Mouse (Mus musculus): ENCODE measurements at regions not wholly inside any gene's neighbourhood (a gene's known extent, or its start where the extent isn't known, plus 50 kb on each side); places are given as distances from the start of the nearest gene placed in this dataset.

DNA sequence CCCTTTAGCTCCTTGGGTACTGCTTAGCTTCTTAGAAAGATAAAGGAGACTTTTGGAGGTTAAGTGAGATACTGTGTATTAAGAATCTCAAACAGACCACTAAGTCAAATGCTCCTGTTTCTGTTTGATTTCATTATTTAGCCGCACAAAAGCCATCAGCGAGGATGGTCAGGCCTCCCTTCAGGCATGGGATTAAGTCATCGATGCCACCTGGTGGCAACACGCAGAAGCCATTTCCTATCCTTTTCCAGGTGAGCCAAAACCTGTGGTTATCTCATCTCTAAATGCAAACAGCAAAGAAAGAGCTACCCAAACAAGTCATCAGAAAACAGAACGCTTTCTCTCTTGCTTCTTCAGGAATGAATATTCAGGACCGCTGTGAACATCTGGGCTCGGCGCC is 846.3 kb upstream of the Tmem132c start:
- H3K9me3 ChIP-seq (replicated peaks), result peaks cover 28% of the 10 kb centered on the region
- TF ChIP-seq POLR2AphosphoS5 (IDR thresholded peaks at IDR 0.05; ENCODE audit: insufficient replicate concordance, low read depth, low read length) (no peak), TAL1 (conservative IDR thresholded peaks at IDR 0.05; ENCODE audit: low read depth, low read length) (no peak), GATA1 (IDR thresholded peaks at IDR 0.05; ENCODE audit: borderline replicate concordance, low read length) (no peak), GATA2 (IDR thresholded peaks at IDR 0.05; ENCODE audit: borderline replicate concordance, low read depth, low read length) (no peak), CTCF (IDR thresholded peaks at IDR 0.05; ENCODE audit: low read depth, low read length) (no peak)
- H3K4me3 ChIP-seq (ENCODE audit: low read depth, low read length), result no peak overlapping the region
- no peaks in the 10 kb centered on the region for H3K36me3 ChIP-seq (replicated peaks)
- no peaks in the 10 kb centered on the region for H3K27me3 ChIP-seq (ENCODE audit: insufficient read depth, low read length)
- DNase-seq (ENCODE audit: low spot score) (no peak), ATAC-seq (ENCODE audit: extremely low read depth, insufficient number of reproducible peaks, low FRiP score, poor library complexity, severe bottlenecking) (no peak)
- no peaks in the 10 kb centered on the region for H3K4me1 ChIP-seq (ENCODE audit: insufficient read depth, low read depth, low read length)

DNA sequence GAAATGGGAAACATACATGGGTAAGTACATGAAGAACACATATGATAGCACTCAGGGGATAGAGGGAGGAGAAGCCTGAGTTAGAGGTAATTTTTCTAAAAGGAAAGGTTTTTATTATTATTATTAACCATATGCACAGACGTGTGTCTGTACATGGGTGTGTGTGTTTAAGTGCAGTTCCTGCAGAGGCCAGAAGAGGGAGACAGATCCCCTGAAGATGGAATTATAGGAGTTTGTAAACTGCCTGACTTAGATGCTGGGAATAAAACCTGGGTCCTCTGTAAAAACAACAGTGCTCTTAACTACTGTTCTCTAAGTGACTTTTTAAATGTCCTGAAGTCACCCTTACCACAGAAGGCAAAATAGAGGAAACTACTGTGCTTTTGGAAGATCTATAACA is 809.9 kb upstream of the Tmem132c start:
- H3K9me3 ChIP-seq (replicated peaks), result peaks cover 23% of the 10 kb centered on the region

DNA sequence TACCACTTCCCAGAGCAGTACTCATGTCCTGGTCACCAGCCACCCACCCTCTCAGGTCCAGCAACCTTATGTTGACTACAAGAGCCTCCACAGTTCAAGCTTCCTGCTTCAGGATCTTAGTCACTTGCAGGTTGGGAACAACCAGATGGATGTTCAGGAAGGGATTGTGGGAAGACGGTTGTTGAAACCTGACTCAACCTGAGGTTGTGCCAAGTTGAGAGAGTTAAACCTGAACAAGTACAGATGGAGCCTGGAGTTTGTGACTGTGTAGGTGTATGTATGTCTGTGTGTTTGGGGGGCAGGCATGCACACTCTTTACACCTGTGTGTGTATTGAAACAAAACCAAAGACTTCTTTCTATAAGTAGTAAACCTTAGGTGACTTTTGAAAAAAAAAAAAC is 802.9 kb upstream of the Tmem132c start:
- H3K4me1 ChIP-seq (ENCODE audit: insufficient read depth, low read depth, low read length), result no peaks in the 10 kb centered on the region
- ATAC-seq (ENCODE audit: extremely low read depth, insufficient number of reproducible peaks, low FRiP score, poor library complexity, severe bottlenecking) (no peak), DNase-seq (ENCODE audit: low spot score) (no peak)
- no peaks in the 10 kb centered on the region for H3K36me3 ChIP-seq (replicated peaks)
- H3K4me3 ChIP-seq (ENCODE audit: low read depth, low read length), result no peak overlapping the region
- peaks cover 32% of the 10 kb centered on the region for H3K9me3 ChIP-seq (replicated peaks)
- TF ChIP-seq GATA1 (IDR thresholded peaks at IDR 0.05; ENCODE audit: borderline replicate concordance, low read length) (no peak), GATA2 (IDR thresholded peaks at IDR 0.05; ENCODE audit: borderline replicate concordance, low read depth, low read length) (no peak), TAL1 (conservative IDR thresholded peaks at IDR 0.05; ENCODE audit: low read depth, low read length) (no peak), CTCF (IDR thresholded peaks at IDR 0.05; ENCODE audit: low read depth, low read length) (no peak)
- H3K27me3 ChIP-seq (ENCODE audit: insufficient read depth, low read length), result no peaks in the 10 kb centered on the region

More for the DNA sequence above, 809.9 kb upstream of the Tmem132c start:
- H3K36me3 ChIP-seq (replicated peaks), result no peaks in the 10 kb centered on the region
- H3K27me3 ChIP-seq (ENCODE audit: insufficient read depth, low read length), result no peaks in the 10 kb centered on the region
- DNase-seq (ENCODE audit: low spot score), result no peak
- TF ChIP-seq GATA2 (IDR thresholded peaks at IDR 0.05; ENCODE audit: borderline replicate concordance, low read depth, low read length), result no peak
- TF ChIP-seq POLR2AphosphoS5 (IDR thresholded peaks at IDR 0.05; ENCODE audit: insufficient replicate concordance, low read depth, low read length), result no peak
- no peak for TF ChIP-seq TAL1 (conservative IDR thresholded peaks at IDR 0.05; ENCODE audit: low read depth, low read length)
- no peak for TF ChIP-seq CTCF (IDR thresholded peaks at IDR 0.05; ENCODE audit: low read depth, low read length)
- no peak for TF ChIP-seq GATA1 (IDR thresholded peaks at IDR 0.05; ENCODE audit: borderline replicate concordance, low read length)
- no peak overlapping the region for H3K4me3 ChIP-seq (ENCODE audit: low read depth, low read length)
- ATAC-seq (ENCODE audit: extremely low read depth, insufficient number of reproducible peaks, low FRiP score, poor library complexity, severe bottlenecking), result no peak
- H3K4me1 ChIP-seq (ENCODE audit: insufficient read depth, low read depth, low read length), result no peaks in the 10 kb centered on the region

DNA sequence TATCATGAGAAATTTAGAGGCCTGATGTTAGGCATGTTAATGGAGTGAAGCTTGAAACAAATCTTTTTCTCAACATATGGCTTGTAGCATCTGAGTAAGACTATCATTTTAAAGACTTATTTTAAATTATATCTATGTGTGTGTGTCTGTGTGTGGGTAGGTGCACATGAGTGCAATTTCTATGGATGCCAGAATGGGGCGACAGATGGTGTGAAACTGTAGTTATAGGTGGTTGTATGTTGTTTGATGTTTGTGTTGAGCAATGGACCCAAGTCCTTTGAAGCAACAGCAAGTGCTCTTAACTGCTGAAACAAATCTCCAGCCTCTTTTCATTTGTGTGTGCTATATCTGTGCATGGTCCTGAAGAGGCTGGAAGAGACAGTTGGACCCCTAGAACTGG is 801.1 kb upstream of the Tmem132c start:
- no peaks in the 10 kb centered on the region for H3K27me3 ChIP-seq (ENCODE audit: insufficient read depth, low read length)
- DNase-seq (ENCODE audit: low spot score) (no peak), ATAC-seq (ENCODE audit: extremely low read depth, insufficient number of reproducible peaks, low FRiP score, poor library complexity, severe bottlenecking) (no peak)
- H3K9me3 ChIP-seq (replicated peaks), result peaks cover 32% of the 10 kb centered on the region
- no peaks in the 10 kb centered on the region for H3K4me1 ChIP-seq (ENCODE audit: insufficient read depth, low read depth, low read length)
- no peaks in the 10 kb centered on the region for H3K36me3 ChIP-seq (replicated peaks)
- no peak overlapping the region for H3K4me3 ChIP-seq (ENCODE audit: low read depth, low read length)
- TF ChIP-seq GATA2 (IDR thresholded peaks at IDR 0.05; ENCODE audit: borderline replicate concordance, low read depth, low read length) (no peak), TAL1 (conservative IDR thresholded peaks at IDR 0.05; ENCODE audit: low read depth, low read length) (no peak), CTCF (IDR thresholded peaks at IDR 0.05; ENCODE audit: low read depth, low read length) (no peak), GATA1 (IDR thresholded peaks at IDR 0.05; ENCODE audit: borderline replicate concordance, low read length) (no peak), POLR2AphosphoS5 (IDR thresholded peaks at IDR 0.05; ENCODE audit: insufficient replicate concordance, low read depth, low read length) (no peak)

DNA sequence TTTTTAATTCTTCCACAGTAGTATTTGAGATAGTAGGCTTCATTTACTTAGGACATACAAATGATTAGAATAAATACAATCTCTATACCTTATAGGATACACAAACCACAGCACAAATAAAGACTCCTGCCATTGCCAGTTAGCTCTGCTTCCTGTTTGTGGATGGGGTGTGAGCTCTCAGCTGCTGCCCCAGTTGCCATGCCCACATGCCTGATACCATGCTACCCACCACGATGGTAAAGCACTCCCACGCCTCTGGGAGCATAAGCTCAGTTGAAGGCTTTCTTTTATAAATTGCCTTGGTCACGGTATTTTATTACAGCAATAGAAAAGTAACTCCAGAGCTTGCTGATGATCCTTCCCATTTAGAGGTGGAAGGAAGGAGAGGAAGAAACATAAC is 765.8 kb upstream of the Tmem132c start:
- ATAC-seq (ENCODE audit: extremely low read depth, insufficient number of reproducible peaks, low FRiP score, poor library complexity, severe bottlenecking) (no peak), DNase-seq (ENCODE audit: low spot score) (no peak)
- H3K27me3 ChIP-seq (ENCODE audit: insufficient read depth, low read length), result no peaks in the 10 kb centered on the region
- no peaks in the 10 kb centered on the region for H3K4me1 ChIP-seq (ENCODE audit: insufficient read depth, low read depth, low read length)
- no peaks in the 10 kb centered on the region for H3K36me3 ChIP-seq (replicated peaks)
- H3K4me3 ChIP-seq (ENCODE audit: low read depth, low read length), result no peak overlapping the region
- TF ChIP-seq TAL1 (conservative IDR thresholded peaks at IDR 0.05; ENCODE audit: low read depth, low read length) (no peak), GATA2 (IDR thresholded peaks at IDR 0.05; ENCODE audit: borderline replicate concordance, low read depth, low read length) (no peak), GATA1 (IDR thresholded peaks at IDR 0.05; ENCODE audit: borderline replicate concordance, low read length) (no peak), POLR2AphosphoS5 (IDR thresholded peaks at IDR 0.05; ENCODE audit: insufficient replicate concordance, low read depth, low read length) (no peak), CTCF (IDR thresholded peaks at IDR 0.05; ENCODE audit: low read depth, low read length) (no peak)
- H3K9me3 ChIP-seq (replicated peaks), result peaks cover 4% of the 10 kb centered on the region; the same call in 1 of the 2 replicates

DNA sequence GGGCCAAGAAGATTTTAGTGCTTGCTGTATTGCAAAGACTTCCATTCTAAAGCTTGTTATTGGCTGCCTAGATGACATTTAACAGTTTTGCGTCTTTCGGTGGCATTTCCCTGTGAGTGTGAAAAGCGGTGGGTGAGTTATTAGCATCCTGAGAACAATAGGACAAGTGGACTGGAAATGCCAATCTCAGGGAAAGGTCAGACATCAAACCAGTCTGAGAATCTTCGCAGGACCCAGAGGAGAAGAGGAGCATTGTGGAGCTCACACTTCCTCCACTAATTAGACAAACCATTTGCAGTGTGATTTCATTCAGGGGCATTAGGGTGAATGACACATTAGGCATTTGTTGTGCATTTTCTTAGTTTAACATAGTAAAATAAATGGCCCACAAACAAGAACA is 719.5 kb upstream of the Tmem132c start:
- ATAC-seq (ENCODE audit: extremely low read depth, insufficient number of reproducible peaks, low FRiP score, poor library complexity, severe bottlenecking), result no peak
- H3K9me3 ChIP-seq (replicated peaks), result peaks cover 17% of the 10 kb centered on the region

DNA sequence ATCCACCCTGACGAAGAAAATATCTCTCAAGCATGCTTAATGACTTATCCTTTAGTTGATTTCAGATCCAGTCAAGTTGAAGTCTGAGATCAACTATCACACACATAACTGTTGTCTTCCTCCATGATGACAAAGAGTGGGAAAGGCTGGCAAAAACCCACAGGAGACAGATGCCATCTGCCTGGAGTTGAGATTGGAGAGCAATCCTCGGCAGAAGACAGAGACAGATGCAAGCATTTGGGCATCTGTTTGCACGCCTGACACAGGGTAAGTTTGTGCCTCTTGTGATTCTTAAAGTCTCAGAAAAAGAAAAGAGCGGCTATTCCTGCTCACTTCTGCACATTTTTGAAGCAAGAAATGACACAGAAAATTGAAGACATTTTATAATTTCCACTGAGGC is 715.7 kb upstream of the Tmem132c start:
- peaks cover 26% of the 10 kb centered on the region for H3K9me3 ChIP-seq (replicated peaks)
- TF ChIP-seq GATA1 (IDR thresholded peaks at IDR 0.05; ENCODE audit: borderline replicate concordance, low read length) (no peak), CTCF (IDR thresholded peaks at IDR 0.05; ENCODE audit: low read depth, low read length) (no peak)
- H3K36me3 ChIP-seq (replicated peaks), result no peaks in the 10 kb centered on the region
- ATAC-seq (ENCODE audit: extremely low read depth, insufficient number of reproducible peaks, low FRiP score, poor library complexity, severe bottlenecking) (no peak), DNase-seq (ENCODE audit: low spot score) (no peak)
- H3K4me3 ChIP-seq (ENCODE audit: low read depth, low read length), result no peak overlapping the region
- no peaks in the 10 kb centered on the region for H3K27me3 ChIP-seq (ENCODE audit: insufficient read depth, low read length)
- H3K4me1 ChIP-seq (ENCODE audit: insufficient read depth, low read depth, low read length), result no peaks in the 10 kb centered on the region

More for the DNA sequence above, 719.5 kb upstream of the Tmem132c start:
- DNase-seq (ENCODE audit: low spot score), result no peak
- TF ChIP-seq GATA1 (IDR thresholded peaks at IDR 0.05; ENCODE audit: borderline replicate concordance, low read length) (no peak), TAL1 (conservative IDR thresholded peaks at IDR 0.05; ENCODE audit: low read depth, low read length) (no peak)
- H3K27me3 ChIP-seq (ENCODE audit: insufficient read depth, low read length), result no peaks in the 10 kb centered on the region
- no peak overlapping the region for H3K4me3 ChIP-seq (ENCODE audit: low read depth, low read length)
- no peaks in the 10 kb centered on the region for H3K4me1 ChIP-seq (ENCODE audit: insufficient read depth, low read depth, low read length)
- no peaks in the 10 kb centered on the region for H3K36me3 ChIP-seq (replicated peaks)
